Mouse (Mus musculus): ENCODE measurements around the gene Ptprd.
"Not testable (repeated sequence)": the region's sequence is repeated elsewhere in the genome, so short reads cannot be mapped to it uniquely, and the experiment has no call there.

Ptprd gene

DNA sequence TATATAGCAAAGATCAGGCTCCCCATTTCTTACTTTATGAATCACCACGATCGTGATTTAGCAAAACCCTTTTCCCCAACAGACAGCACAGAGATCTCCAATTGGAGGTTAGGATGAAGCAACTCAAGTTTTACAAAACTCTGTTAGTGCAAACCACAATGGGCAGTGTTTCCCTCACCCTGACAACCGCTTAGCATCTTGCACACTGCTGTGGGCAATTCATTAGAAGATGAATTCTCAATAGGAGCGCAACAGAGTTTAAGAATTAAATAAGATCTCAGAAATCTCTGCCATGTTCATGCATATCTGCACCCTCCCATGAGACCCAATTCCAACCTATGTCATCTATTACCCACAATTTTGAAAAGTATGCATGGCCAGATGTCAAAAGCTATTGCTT lies 1773.7 kb downstream of the Ptprd start:
- no peak for DNase-seq

DNA sequence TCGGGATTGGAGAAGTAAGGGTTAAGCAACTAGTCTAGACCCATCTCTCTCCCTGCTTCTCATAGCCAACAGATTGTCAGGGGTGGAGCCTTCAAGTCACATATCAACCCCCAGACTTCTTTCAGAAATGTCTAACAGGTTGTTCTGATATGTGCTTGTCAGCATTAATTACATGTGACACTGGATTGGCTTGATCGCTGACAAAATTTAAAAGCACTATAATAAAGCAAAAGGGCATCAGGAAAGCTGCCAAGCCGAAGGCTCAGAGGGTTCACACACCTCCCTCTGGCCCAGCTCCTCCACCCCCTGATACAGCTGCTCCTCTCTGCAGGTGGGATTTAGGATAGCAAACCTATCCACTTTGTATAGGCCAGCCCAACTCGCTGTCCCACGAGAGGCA lies 1775.8 kb downstream of the Ptprd start:
- no peak for DNase-seq

- DNase-seq, result no peak
These were observed 1782.0 kb downstream of the Ptprd start for GRCm38 (mm10) chr4:76429769-76430168.

DNA sequence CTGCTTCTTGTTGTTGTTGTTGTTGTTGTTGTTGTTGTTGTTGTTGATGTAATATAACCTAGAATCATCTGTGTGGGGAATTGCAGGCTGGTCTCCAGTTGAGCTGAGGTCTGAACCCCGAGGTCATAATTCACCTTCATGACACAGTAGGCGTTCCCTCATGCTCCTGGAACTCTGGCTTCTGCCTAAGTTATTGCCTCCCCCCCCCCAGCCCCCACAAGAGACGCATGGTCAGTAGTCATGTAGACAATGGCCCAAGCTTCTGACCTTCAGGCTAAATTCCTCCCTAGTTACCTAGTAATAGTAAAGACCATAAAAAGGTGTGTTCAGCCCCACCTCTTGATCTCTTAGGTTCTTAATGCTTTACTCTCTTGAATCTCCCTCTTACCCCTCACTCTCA lies 1784.7 kb downstream of the Ptprd start:
- DNase-seq, result not testable (repeated sequence)

- DNase-seq, result no peak
These were observed 1786.6 kb downstream of the Ptprd start for GRCm38 (mm10) chr4:76425230-76425575.

- DNase-seq, result peak; percentile 40
These were observed 1787.2 kb downstream of the Ptprd start for GRCm38 (mm10) chr4:76424324-76425229.

DNA sequence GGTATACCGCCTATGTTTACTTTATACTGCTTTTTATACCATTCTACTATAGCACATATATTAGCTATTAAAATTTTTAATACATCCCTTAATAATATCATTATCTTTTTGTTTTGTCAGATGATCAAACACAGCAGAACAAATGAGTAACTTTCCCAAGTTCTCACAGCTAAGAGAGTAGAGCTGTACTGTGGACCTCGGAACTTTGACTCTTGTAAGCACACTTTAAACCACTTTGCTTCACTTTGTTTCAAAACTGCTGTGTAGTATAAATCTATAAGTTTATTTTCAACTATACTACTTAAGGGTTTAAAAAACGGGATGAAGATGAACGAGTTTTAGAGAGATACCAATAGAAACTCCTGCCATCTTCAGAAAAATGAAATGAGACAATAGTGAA lies 1789.6 kb downstream of the Ptprd start:
- DNase-seq, result no peak

DNA sequence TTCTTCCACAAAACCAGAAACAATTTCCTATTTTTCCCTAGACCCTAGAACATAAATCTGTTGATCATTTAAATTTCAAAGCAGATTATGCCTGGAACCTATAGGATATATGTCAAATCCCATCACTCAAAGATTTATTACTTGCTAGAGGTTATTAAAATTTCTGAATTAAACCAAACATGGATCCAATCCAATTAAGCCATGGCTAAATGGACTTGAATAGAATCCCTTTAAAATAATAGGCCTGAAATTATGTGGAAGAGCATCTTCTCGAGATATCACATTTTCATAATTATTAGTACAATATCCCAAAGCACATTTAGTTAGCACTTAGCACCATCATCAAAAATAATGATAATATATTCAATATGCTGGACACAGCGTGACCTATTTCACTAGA lies 1792.1 kb downstream of the Ptprd start:
- no peak for DNase-seq

- DNase-seq, result no peak
These were observed 1794.1 kb downstream of the Ptprd start for GRCm38 (mm10) chr4:76417676-76418075.

DNA sequence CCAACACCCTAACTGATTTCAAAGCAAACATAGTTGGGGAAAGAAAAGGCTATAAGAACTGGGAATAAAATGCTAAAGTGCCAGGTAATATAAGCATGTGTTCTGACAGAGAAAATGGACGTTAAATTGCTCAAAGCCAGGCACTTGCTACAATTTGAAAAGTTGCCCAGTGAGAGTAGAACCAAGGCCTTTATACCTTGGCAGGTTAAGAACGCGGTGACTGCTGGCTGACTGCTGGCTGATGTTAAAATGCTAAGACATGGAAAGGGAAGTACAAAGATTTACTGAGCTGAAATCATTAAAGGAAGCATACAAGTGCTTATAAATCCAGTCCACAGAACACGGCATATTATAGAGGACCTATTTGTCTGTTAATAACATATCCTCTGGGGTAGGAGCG lies 1796.1 kb downstream of the Ptprd start:
- no peak for DNase-seq

DNA sequence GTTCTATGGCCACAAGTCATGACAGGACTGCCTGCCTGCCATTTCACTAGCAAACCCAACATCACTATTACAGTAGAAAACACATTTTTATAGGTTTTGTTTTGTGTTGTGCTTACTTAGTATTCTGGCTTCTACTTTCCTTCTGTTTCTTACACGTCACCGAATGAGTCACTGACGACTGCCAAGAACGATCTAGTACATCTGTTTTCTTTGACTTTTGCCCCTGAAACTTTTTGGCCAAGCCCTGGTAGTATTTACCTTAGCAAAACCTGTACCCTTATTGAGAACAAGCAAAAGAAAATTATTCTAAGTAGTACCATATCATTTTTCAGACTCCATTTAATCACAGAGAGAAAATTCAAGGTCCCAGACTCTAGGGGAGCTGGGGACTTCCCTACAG lies 1797.2 kb downstream of the Ptprd start:
- no peak for DNase-seq

DNA sequence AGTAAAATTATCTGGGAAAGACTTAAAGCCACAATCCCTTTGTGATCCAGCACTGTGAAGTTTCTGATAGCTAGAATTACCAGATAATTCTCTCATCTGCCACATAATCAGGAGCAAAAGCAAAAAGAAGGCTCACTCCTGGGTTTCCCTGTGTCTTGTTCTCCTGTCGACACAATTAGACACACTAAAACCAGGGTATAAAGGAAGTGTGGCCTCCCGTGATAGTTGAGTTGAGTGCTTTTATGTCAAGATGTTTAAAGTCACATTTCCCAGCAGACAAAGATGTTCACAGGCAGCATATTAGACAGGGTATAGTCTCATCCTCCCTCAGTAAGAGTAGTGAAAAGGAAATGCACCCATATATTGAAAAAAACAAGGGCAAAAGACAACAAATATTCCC lies 1801.7 kb downstream of the Ptprd start:
- DNase-seq, result no peak

DNA sequence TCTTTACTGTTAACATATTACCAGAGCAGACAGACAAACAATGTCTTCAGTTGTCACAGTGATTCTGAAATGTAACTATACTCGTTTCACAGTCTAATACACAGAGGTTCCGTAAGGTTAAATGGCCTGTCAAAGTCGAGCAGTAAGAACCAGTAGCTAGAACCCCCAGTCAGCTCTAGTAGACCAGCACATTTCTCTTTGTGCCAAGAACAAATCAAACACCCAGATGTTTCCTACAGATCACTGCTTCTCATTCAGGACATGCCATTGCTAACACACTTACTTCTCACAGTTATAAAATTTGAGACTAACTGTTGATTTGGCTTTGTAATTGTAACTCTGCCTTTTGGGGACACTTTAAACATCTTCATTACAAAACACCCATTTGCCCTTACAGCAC lies 1802.6 kb downstream of the Ptprd start:
- no peak for DNase-seq

- no peak for DNase-seq
These were observed 1805.8 kb downstream of the Ptprd start for GRCm38 (mm10) chr4:76405862-76406454.

DNA sequence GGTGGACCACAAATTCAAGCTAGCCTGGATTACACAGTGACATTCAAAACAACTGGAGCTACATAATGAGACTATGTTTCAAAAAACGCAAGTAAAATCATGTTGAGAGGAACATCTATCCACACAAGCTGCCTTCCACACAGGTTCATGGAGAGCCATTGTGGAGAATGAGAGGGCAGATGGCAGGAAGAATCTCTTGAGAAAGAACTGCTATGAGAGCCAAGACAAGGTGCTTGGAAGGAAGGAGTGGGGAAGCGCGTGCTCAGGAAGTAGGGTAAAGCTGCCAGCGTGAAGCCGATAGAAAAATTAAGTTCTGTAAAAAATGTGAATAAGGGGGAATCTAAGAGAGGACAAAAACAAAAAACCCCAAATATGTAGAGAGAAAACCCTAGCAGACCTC lies 1808.5 kb downstream of the Ptprd start:
- DNase-seq, result no peak

GRCm38 (mm10) chr4:76387887-76388286 lies 1823.9 kb downstream of the Ptprd start:
- DNase-seq, result no peak

DNA sequence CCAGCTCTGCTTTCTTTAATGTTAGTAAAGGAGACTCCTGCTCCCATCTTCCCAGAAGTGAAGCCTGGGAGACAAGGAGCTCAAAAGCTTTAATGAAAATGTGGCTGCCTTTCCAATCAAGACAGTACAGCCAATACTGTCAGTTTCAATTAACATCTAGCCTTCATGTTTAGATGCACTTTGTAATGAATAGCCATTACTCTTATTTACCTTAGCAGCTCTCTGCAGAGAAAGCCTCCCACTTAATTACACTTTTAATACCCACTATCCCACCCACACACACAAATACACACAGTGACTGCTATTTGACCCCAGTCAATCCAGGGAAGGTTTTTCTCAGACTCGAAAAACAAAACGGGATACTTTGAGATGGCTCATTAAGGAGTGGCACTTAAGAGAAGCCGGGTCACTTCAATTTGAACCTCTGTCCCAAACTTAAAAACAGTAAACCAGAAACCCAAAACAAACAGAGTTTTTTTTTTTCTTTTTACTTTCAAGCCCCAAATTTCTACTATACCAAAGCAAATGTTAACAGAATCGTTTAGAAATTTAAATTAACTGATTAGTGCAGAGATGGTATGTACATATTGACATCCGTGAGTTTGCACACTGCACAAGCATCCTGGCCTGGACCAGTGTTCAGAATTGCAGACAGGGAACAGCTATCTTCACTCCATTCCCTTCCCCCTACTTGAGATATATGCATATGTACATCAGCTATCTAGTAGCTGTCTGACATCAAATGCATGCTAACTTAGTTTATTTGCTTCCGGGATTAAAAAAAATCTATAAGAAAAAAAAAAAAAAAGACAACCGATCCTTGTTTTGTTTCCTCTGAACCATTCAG lies 1824.6 kb downstream of the Ptprd start:
- no peak for DNase-seq

GRCm38 (mm10) chr4:76385818-76386217 lies 1825.9 kb downstream of the Ptprd start:
- no peak for DNase-seq

- DNase-seq, result no peak
These were observed 1831.3 kb downstream of the Ptprd start for GRCm38 (mm10) chr4:76380312-76380917.

GRCm38 (mm10) chr4:76370041-76370880 lies 1841.5 kb downstream of the Ptprd start:
- peak; percentile 40 for DNase-seq

DNA sequence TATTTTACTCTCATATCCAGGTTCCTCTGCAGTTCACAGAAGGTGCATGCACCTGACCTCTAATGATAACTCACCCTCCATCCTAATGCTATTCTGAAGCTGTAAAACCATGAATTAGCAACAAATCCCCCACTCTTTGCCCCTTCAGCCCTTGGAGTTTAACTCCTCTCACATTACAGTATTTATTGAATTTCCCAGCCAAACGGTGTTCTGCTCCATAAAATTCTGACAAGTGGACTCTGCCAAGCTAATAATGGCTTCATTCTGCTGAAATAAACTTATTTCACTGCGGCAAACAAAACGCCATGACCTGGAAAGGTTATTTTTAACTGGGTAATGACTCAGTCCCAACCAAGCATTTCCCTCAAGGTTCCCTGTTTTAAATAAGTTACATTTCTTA lies 1842.7 kb downstream of the Ptprd start:
- no peak for DNase-seq

DNA sequence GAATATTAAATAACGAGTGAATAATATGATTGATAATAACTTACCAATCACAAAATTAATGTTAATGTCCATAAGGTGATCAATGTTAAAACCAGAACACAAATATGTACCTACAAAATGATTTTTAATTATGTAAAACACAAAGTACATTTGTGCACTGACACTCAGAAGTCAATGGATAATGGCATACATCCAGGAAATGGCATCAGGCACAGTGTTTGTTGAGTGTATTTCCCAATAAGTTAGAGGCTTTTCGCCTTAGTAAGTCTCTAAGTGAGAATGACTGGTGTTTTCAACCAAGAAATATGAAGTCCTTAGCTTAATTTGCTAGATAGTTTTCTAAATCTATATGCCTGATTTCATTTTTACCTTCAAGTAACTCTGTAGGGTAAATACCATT lies 1843.5 kb downstream of the Ptprd start:
- no peak for DNase-seq
